Mouse (Mus musculus): ENCODE results near the gene Treh.

GRCm38 (mm10) chr9:44726431-44727146 lies 53.6 kb downstream of the Treh start:
- no peak for TF ChIP-seq POLR2A (IDR thresholded peaks at IDR 0.05; ENCODE audit: borderline replicate concordance, low read depth, low read length)
- TF ChIP-seq CTCF (IDR thresholded peaks at IDR 0.05; ENCODE audit: low read depth, low read length), result no peak
